Comparison of ENCODE assay signal across 15 mouse cellular contexts in genomic region chr19:18660466-18660865, GRCm38 (mm10).
"Had no signal": no experiment of that assay in that cellular context is flagged by ENCODE, and none has a peak within 500 bp of the region (broad histone marks: within the 10 kb centered on the region; RNA-seq: fewer than 3 reads in every experiment).

No protein-coding gene starts in this region.

- ATAC-seq: hindbrain, embryonic 16.5 days; inflammation-experienced regulatory T-cells, adult 6 months; intestine, embryonic 15.5 days; intestine, postnatal 0 days had no signal

- DNase-seq: gastrocnemius, postnatal 14 days; heart, adult 18-20 months; heart, postnatal 10 days; heart, postnatal 4 days; kidney, adult 18-20 months; kidney, adult 8-10 months; kidney, postnatal 10 days; kidney, postnatal 25 days; layer of hippocampus, adult 9-11 months; liver; liver, embryonic 13.5 days had no signal
